Mouse (Mus musculus) thymus, adult 2 months (tissue): ENCODE measurements around the gene Hyal6. TPM values are rescaled to one million over a fixed set of nuclear protein-coding genes. Genes with fewer than 3 reads are reported as not detected.

ENCODE experiments used
- DNase-seq: peaks from one replicate; pipeline ENCODE4 v3.0.0; 2021
- H3K27ac ChIP-seq: fragments of 200-500 bp; 2 replicates; pipeline ENCODE4 v1.5.1; 2012; ENCODE audit warnings: low read length, control low read depth; ENCODE audit not compliant: control insufficient read depth, insufficient read depth
- H3K27me3 ChIP-seq: fragments of 200-500 bp; 2 replicates; pipeline ENCODE4 v1.6.1; 2012; ENCODE audit warnings: mild to moderate bottlenecking, low read length, moderate library complexity, mixed read lengths; ENCODE audit not compliant: control insufficient read depth, insufficient read depth
- H3K36me3 ChIP-seq: fragments of 200-500 bp; 2 replicates; pipeline ENCODE4 v1.6.1; 2012; ENCODE audit warnings: mild to moderate bottlenecking, low read length, moderate library complexity; ENCODE audit not compliant: control insufficient read depth, insufficient read depth
- H3K4me1 ChIP-seq: fragments of 200-500 bp; replicated peaks from 2 replicates; pipeline ENCODE4 v1.6.1; 2012; ENCODE audit warnings: low read length; ENCODE audit not compliant: control insufficient read depth, insufficient read depth
- H3K4me3 ChIP-seq: fragments of 200-500 bp; 2 replicates; pipeline ENCODE4 v1.5.1; 2012; ENCODE audit warnings: mild to moderate bottlenecking, low read length, control low read depth, moderate library complexity; ENCODE audit not compliant: control insufficient read depth, insufficient read depth
- CTCF ChIP-seq: fragments of 200-500 bp; IDR thresholded peaks from 2 replicates; pipeline ENCODE4 v1.5.1; 2012; ENCODE audit warnings: mild to moderate bottlenecking, control low read depth, low read length, moderate library complexity, borderline replicate concordance; ENCODE audit not compliant: control insufficient read depth, poor library complexity, insufficient read depth; ENCODE audit errors: extremely low read depth
- POLR2A ChIP-seq: fragments of 200-500 bp; IDR thresholded peaks from 2 replicates; pipeline ENCODE4 v1.6.1; 2012; ENCODE audit warnings: mild to moderate bottlenecking, low read length, control low read depth, moderate library complexity; ENCODE audit not compliant: control insufficient read depth, poor library complexity, insufficient read depth; ENCODE audit errors: extremely low read depth
- WGBS: fragments of 180-500 bp; shearing (Covaris S2); methylation state at CpG from one replicate; pipeline ENCODE4 v1.1.7; 2018; 5-methylcytosine and 5-hydroxymethylcytosine counted together
- polyA plus RNA-seq: library from polyadenylated mRNA; depleted of rRNA; stranded (reverse); fragments of >200 nt; gene quantifications from 2 replicates; pipeline ENCODE4 v1.2.3, GENCODE M21; 2012

Hyal6 gene
- polyA plus RNA-seq, 1 experiment = not detected

DNA sequence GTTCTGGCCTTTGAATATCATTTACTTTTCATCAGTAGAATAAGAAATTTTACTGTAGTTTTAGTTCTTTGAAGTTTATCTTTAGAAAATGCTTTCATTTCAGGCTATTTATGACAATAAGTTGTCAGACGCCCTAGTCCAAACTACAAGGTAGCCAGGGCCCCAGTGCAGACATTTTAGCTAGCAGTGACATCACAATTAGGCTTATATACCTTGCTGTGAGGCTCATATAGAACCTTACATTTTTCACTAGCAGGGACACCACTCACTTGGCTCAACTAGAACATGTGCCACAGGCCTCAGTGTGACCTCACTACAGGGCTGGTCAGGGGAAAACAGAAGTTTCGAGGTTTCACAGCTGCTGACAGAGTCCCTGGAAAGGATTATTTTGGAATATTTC lies 25.5 kb upstream of the Hyal6 start:
- H3K27me3 ChIP-seq = no peaks in the 10 kb centered on the region
- H3K27ac ChIP-seq = no peak overlapping the region
- WGBS = 63% methylated on average over 2 of the region's 2 CpGs
- no peaks in the 10 kb centered on the region for H3K4me1 ChIP-seq
- no peaks in the 10 kb centered on the region for H3K36me3 ChIP-seq
- H3K4me3 ChIP-seq = no peak overlapping the region
- TF ChIP-seq POLR2A = no peak
- no peak for TF ChIP-seq CTCF
- no peak for DNase-seq

DNA sequence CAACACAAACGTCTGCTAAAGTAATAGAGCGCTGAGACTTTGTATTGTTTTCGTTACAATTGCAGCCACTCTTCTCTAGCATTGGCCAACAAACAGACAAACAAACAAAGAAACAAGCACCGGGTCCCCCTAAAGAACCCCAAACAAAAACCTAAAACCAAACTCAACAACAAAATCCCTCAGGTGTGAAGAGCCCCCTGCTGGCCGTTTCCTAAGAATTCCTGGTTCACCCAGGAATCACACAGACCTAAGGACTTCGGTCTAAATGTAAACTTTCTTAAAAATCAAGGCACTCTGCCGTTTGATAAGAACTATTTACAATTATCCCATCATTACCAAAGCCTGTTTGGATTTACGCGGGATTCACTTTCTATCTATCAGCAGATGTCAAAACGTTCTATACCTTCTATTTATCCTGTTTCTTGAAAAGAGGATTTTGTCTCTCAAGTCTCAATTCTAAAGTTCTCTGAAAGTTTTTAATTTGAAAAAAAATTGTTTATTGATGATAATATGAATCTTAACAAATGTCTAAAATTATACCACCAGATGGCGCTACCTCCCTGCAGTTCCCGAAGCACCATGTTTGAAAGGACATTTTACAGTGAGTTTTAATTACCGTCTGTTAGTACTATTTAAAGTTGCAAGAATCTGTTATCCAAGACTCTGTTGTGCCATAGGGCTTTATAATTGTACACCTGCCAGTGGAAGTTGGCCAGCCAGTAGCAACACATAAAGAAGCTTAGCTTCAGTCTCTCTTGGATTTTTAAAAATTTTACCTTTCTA lies 11.5 kb upstream of the Hyal6 start:
- Histone ChIP-seq H3K27me3 (no peaks in the 10 kb centered on the region), H3K4me3 (no peak overlapping the region), H3K4me1 (no peaks in the 10 kb centered on the region), H3K36me3 (no peaks in the 10 kb centered on the region), H3K27ac (no peak overlapping the region)
- no peak for DNase-seq
- no peak for TF ChIP-seq POLR2A
- TF ChIP-seq CTCF = no peak
- WGBS = 35% methylated on average over 13 of the region's 13 CpGs

DNA sequence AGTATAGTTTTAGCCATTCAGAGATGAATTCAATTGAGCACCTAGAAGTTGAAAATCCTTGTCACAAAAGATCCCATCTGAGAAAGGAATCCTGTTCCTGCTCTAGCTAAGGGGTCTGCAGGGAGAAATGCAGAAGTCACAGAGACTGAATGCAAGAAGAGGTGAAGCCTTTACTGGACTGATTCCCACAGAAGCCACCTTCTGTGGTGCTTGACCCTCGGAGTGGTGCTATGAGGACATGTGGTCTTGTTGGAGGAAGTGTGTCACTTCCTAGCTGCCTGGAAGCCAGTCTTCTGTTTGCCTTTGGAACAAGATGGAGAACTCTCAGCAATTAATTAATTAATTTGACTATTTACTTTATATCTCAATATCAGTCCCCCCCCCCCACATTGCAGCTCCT lies 4.9 kb upstream of the Hyal6 start:
- 23% methylated on average over 1 of the region's 1 CpGs for WGBS
- Histone ChIP-seq H3K27ac (no peak overlapping the region), H3K27me3 (no peaks in the 10 kb centered on the region), H3K4me3 (no peak overlapping the region), H3K36me3 (no peaks in the 10 kb centered on the region), H3K4me1 (no peaks in the 10 kb centered on the region)
- DNase-seq = no peak
- TF ChIP-seq POLR2A (no peak), CTCF (no peak)

DNA sequence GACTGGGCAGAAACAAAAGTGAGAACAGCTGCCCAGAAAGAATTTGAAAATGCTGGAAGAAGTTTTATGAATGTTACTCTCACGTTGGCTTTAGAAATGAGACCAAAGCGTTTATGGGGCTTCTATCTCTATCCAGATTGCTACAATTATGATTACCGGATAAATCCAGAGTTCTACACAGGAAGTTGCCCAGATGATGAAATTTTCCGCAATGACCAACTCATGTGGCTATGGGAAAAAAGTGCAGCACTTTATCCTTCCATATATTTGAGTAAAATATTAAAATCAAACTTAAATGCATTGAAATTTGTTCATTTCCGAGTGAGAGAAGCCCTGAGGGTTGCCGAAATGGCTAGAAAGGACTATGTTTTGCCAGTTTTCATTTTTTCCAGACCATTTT lies 1.5 kb downstream of the Hyal6 start:
- no peaks in the 10 kb centered on the region for H3K27me3 ChIP-seq

DNA sequence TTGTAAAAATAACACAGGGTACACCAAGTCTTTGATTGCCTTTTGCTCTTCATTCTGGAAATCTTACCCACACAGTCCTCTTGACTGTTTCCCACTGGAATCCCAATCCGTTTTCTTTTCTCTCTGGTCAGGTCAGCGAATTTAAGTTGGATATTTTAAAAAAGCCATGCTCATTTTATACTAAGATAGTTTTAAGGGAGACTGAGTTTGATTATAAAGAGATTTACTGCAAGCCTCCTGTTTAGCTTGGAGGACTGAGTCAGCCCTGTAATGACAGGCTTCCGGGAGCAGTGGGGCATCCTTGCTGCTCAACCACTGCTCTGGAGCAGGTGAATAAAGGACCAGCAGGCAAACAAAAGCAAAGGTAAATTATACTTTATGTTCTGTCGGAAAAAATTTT lies 15.0 kb downstream of the Hyal6 start, which contains the start of gene Hyal4:
Hyal4 (plus strand) TSS at position 301 of the 400 bp plus-strand sequence.
- TF ChIP-seq CTCF (no peak), POLR2A (no peak)
- WGBS = 84% methylated on average over 4 of the region's 4 CpGs
- Histone ChIP-seq H3K4me3 (no peak within 1 kb of the TSS), H3K4me1 (no peaks in the 10 kb centered on the region), H3K27me3 (no peaks in the 10 kb centered on the region), H3K27ac (no peak within 1 kb of the TSS), H3K36me3 (no peaks in the 10 kb centered on the region)
- no peak for DNase-seq

More for the DNA sequence above, 1.5 kb downstream of the Hyal6 start:
- DNase-seq = no peak
- H3K36me3 ChIP-seq = no peaks in the 10 kb centered on the region
- H3K27ac ChIP-seq = no peak overlapping the region
- H3K4me3 ChIP-seq = no peak overlapping the region
- H3K4me1 ChIP-seq = no peaks in the 10 kb centered on the region
- no peak for TF ChIP-seq POLR2A
- TF ChIP-seq CTCF = no peak
- 93% methylated on average over 6 of the region's 6 CpGs for WGBS

DNA sequence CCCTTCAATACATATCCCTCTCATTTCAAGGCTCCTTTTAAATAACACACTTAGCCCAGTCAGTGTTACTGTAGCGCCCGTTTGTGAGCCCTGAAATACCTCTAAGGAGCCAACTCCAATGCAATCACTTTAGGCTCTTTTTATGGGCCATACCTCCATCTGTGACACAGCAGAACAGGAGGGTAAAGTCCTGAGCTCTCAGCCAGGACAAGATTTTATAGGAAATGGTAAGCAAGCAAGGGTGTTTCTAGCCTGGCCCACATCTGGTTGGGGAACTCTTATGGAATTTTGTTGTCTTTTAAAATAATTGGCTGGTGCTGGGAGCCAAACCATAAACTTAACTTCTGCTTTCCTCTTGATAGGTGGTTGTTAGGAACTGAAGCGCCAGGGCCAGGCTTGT lies 26.2 kb downstream of the Hyal6 start:
- Histone ChIP-seq H3K36me3 (no peaks in the 10 kb centered on the region), H3K27me3 (no peaks in the 10 kb centered on the region), H3K4me1 (no peaks in the 10 kb centered on the region), H3K27ac (no peak overlapping the region), H3K4me3 (no peak overlapping the region)
- DNase-seq = no peak
- WGBS = 95% methylated on average over 3 of the region's 3 CpGs
- TF ChIP-seq POLR2A = no peak
- no peak for TF ChIP-seq CTCF

DNA sequence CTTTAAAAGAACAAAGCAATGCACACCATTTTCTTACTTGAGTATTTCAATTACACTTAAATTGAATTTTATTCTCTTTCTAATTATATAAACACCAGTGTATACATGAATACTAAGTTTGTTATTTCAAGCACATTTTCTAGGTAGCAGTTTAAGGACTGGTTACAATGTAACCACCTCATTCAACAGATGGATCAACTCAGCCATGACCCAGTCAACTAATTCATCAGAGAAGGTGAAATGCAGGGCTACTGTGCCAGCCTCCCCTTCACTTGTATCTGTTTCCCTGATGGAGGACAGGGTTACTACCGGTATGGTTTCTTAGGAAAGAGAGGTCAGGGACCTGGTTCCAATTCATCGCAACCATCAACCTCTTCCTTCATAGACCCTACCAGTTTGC lies 33.2 kb downstream of the Hyal6 start:
- Histone ChIP-seq H3K4me3 (no peak overlapping the region), H3K27ac (no peak overlapping the region), H3K27me3 (no peaks in the 10 kb centered on the region), H3K36me3 (no peaks in the 10 kb centered on the region), H3K4me1 (no peaks in the 10 kb centered on the region)
- 91% methylated on average over 2 of the region's 2 CpGs for WGBS
- DNase-seq = no peak
- TF ChIP-seq POLR2A (no peak), CTCF (no peak)

DNA sequence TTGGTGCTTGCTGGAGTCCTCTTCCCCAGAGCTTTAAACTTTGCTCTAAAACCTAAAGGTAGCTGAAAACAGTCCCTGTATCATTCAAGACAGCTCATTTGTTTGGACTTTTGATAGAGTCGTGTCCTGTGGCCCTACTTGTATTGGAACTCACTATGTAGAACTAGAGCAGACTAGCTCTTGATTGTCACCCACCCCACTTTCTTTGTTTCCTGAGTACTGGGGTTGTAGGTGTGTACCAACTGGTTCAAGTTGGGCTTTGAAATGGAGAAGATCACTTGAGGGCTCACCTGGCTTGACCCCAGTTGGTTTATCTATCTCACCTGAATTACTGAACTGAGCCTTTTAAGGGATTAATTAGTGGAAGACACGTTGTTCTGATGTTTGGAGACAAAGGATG lies 46.1 kb downstream of the Hyal6 start:
- H3K27me3 ChIP-seq = no peaks in the 10 kb centered on the region
- DNase-seq = no peak
- no peak overlapping the region for H3K4me3 ChIP-seq
- H3K4me1 ChIP-seq = no peaks in the 10 kb centered on the region
- TF ChIP-seq CTCF (no peak), POLR2A (no peak)
- no peak overlapping the region for H3K27ac ChIP-seq
- H3K36me3 ChIP-seq = no peaks in the 10 kb centered on the region
- WGBS = 68% methylated on average over 2 of the region's 2 CpGs
